Mouse (Mus musculus): ENCODE measurements around the gene Kidins220. TPM values are rescaled to one million over a fixed set of nuclear protein-coding genes. Genes with fewer than 3 reads are reported as not detected.

The Kidins220 gene
- polyA plus RNA-seq, 1 experiment from 2014 or later = 53.8 TPM

GRCm38 (mm10) chr12:25054511-25054910 is 79.8 kb downstream of the Kidins220 start:
- no peak overlapping the region for H3K4me2 ChIP-seq
- H3K27me3 ChIP-seq (ENCODE audit: control insufficient read depth, insufficient read depth, low read length) = no peaks in the 10 kb centered on the region
- no peaks in the 10 kb centered on the region for H3K4me1 ChIP-seq (ENCODE audit: control insufficient read depth, insufficient read depth, low read length)
- no peak overlapping the region for H3K9ac ChIP-seq (ENCODE audit: low read length)
- H3K4me3 ChIP-seq (ENCODE audit: low read depth, low read length) = no peak overlapping the region
- ATAC-seq (ENCODE audit: low FRiP score) (no peak), DNase-seq (ENCODE audit: low spot score, missing footprints) (peak; percentile 56)
- H3K36me3 ChIP-seq (ENCODE audit: control insufficient read depth, insufficient read depth, low read length) = peaks cover 5% of the 10 kb centered on the region
- H3K27ac ChIP-seq (ENCODE audit: low read depth, low read length) = no peak overlapping the region
- H3K9me3 ChIP-seq (ENCODE audit: control insufficient read depth, low read length) = no peaks in the 10 kb centered on the region
- 89% methylated on average over 7 of the region's 7 CpGs for WGBS

GRCm38 (mm10) chr12:25054963-25055362 is 80.2 kb downstream of the Kidins220 start:
- Histone ChIP-seq H3K4me1 (ENCODE audit: control insufficient read depth, insufficient read depth, low read length) (no peaks in the 10 kb centered on the region), H3K9me3 (ENCODE audit: control insufficient read depth, low read length) (no peaks in the 10 kb centered on the region), H3K9ac (ENCODE audit: low read length) (no peak overlapping the region), H3K36me3 (ENCODE audit: control insufficient read depth, insufficient read depth, low read length) (peaks cover 5% of the 10 kb centered on the region), H3K4me2 (no peak overlapping the region), H3K27me3 (ENCODE audit: control insufficient read depth, insufficient read depth, low read length) (no peaks in the 10 kb centered on the region), H3K4me3 (ENCODE audit: low read depth, low read length) (no peak overlapping the region), H3K27ac (ENCODE audit: low read depth, low read length) (no peak overlapping the region)
- DNase-seq (ENCODE audit: low spot score, missing footprints) (no peak), ATAC-seq (ENCODE audit: low FRiP score) (no peak)
- WGBS = 66% methylated on average over 4 of the region's 4 CpGs

GRCm38 (mm10) chr12:25059487-25060200 is 84.9 kb downstream of the Kidins220 start:
- Histone ChIP-seq H3K9ac (ENCODE audit: low read length) (no peak overlapping the region), H3K4me1 (ENCODE audit: control insufficient read depth, insufficient read depth, low read length) (no peaks in the 10 kb centered on the region), H3K9me3 (ENCODE audit: control insufficient read depth, low read length) (no peaks in the 10 kb centered on the region), H3K27me3 (ENCODE audit: control insufficient read depth, insufficient read depth, low read length) (no peaks in the 10 kb centered on the region), H3K4me3 (ENCODE audit: low read depth, low read length) (no peak overlapping the region), H3K4me2 (no peak overlapping the region), H3K36me3 (ENCODE audit: control insufficient read depth, insufficient read depth, low read length) (no peaks in the 10 kb centered on the region; the same call in 1 of the 2 replicates), H3K27ac (ENCODE audit: low read depth, low read length) (no peak overlapping the region)
- WGBS = 86% methylated on average over 9 of the region's 9 CpGs
- DNase-seq (ENCODE audit: low spot score, missing footprints) (peak; percentile 45), ATAC-seq (ENCODE audit: low FRiP score) (no peak)

GRCm38 (mm10) chr12:25060901-25061300 is 86.2 kb downstream of the Kidins220 start:
- DNase-seq (ENCODE audit: low spot score, missing footprints) = no peak
- WGBS = 84% methylated on average over 7 of the region's 7 CpGs
- Histone ChIP-seq H3K9ac (ENCODE audit: low read length) (no peak overlapping the region), H3K36me3 (ENCODE audit: control insufficient read depth, insufficient read depth, low read length) (no peaks in the 10 kb centered on the region), H3K4me1 (ENCODE audit: control insufficient read depth, insufficient read depth, low read length) (no peaks in the 10 kb centered on the region), H3K27me3 (ENCODE audit: control insufficient read depth, insufficient read depth, low read length) (no peaks in the 10 kb centered on the region), H3K4me2 (no peak overlapping the region), H3K9me3 (ENCODE audit: control insufficient read depth, low read length) (no peaks in the 10 kb centered on the region), H3K4me3 (ENCODE audit: low read depth, low read length) (no peak overlapping the region), H3K27ac (ENCODE audit: low read depth, low read length) (no peak overlapping the region)
- no peak for ATAC-seq (ENCODE audit: low FRiP score)

- Histone ChIP-seq H3K27me3 (ENCODE audit: control insufficient read depth, insufficient read depth, low read length) (no peaks in the 10 kb centered on the region), H3K4me2 (no peak overlapping the region), H3K9ac (ENCODE audit: low read length) (no peak overlapping the region), H3K4me3 (ENCODE audit: low read depth, low read length) (no peak overlapping the region), H3K27ac (ENCODE audit: low read depth, low read length) (no peak overlapping the region), H3K9me3 (ENCODE audit: control insufficient read depth, low read length) (no peaks in the 10 kb centered on the region), H3K4me1 (ENCODE audit: control insufficient read depth, insufficient read depth, low read length) (no peaks in the 10 kb centered on the region), H3K36me3 (ENCODE audit: control insufficient read depth, insufficient read depth, low read length) (no peaks in the 10 kb centered on the region)
- WGBS = 88% methylated on average over 6 of the region's 6 CpGs
- no peak for ATAC-seq (ENCODE audit: low FRiP score)
- DNase-seq (ENCODE audit: low spot score, missing footprints) = no peak
Observed at GRCm38 (mm10) chr12:25062264-25062663, 87.5 kb downstream of the Kidins220 start.

- WGBS = 79% methylated on average over 4 of the region's 4 CpGs
- DNase-seq (ENCODE audit: low spot score, missing footprints) (peak; percentile 8), ATAC-seq (ENCODE audit: low FRiP score) (no peak)
- no peaks in the 10 kb centered on the region for H3K36me3 ChIP-seq (ENCODE audit: control insufficient read depth, insufficient read depth, low read length)
- no peak overlapping the region for H3K27ac ChIP-seq (ENCODE audit: low read depth, low read length)
- H3K4me3 ChIP-seq (ENCODE audit: low read depth, low read length) = no peak overlapping the region
- no peaks in the 10 kb centered on the region for H3K27me3 ChIP-seq (ENCODE audit: control insufficient read depth, insufficient read depth, low read length)
- no peak overlapping the region for H3K9ac ChIP-seq (ENCODE audit: low read length)
- H3K9me3 ChIP-seq (ENCODE audit: control insufficient read depth, low read length) = no peaks in the 10 kb centered on the region
- no peak overlapping the region for H3K4me2 ChIP-seq
- no peaks in the 10 kb centered on the region for H3K4me1 ChIP-seq (ENCODE audit: control insufficient read depth, insufficient read depth, low read length)
Observed at GRCm38 (mm10) chr12:25073374-25073773, 98.6 kb downstream of the Kidins220 start.

GRCm38 (mm10) chr12:25074344-25074743 is 99.6 kb downstream of the Kidins220 start:
- Histone ChIP-seq H3K4me3 (ENCODE audit: low read depth, low read length) (no peak overlapping the region), H3K27me3 (ENCODE audit: control insufficient read depth, insufficient read depth, low read length) (no peaks in the 10 kb centered on the region), H3K4me1 (ENCODE audit: control insufficient read depth, insufficient read depth, low read length) (no peaks in the 10 kb centered on the region), H3K9ac (ENCODE audit: low read length) (no peak overlapping the region), H3K27ac (ENCODE audit: low read depth, low read length) (no peak overlapping the region), H3K4me2 (no peak overlapping the region), H3K9me3 (ENCODE audit: control insufficient read depth, low read length) (no peaks in the 10 kb centered on the region), H3K36me3 (ENCODE audit: control insufficient read depth, insufficient read depth, low read length) (no peaks in the 10 kb centered on the region)
- no peak for ATAC-seq (ENCODE audit: low FRiP score)
- DNase-seq (ENCODE audit: low spot score, missing footprints) = peak; percentile 59
- WGBS = 89% methylated on average over 3 of the region's 3 CpGs

GRCm38 (mm10) chr12:25083260-25084178 is 108.8 kb downstream of the Kidins220 start:
- H3K9me3 ChIP-seq (ENCODE audit: control insufficient read depth, low read length) = no peaks in the 10 kb centered on the region
- H3K4me1 ChIP-seq (ENCODE audit: control insufficient read depth, insufficient read depth, low read length) = no peaks in the 10 kb centered on the region
- H3K27me3 ChIP-seq (ENCODE audit: control insufficient read depth, insufficient read depth, low read length) = no peaks in the 10 kb centered on the region
- DNase-seq (ENCODE audit: low spot score, missing footprints) (no peak), ATAC-seq (ENCODE audit: low FRiP score) (no peak)
- no peak overlapping the region for H3K4me3 ChIP-seq (ENCODE audit: low read depth, low read length)
- H3K4me2 ChIP-seq = no peak overlapping the region; the same call in 1 of the 2 replicates
- no peak overlapping the region for H3K27ac ChIP-seq (ENCODE audit: low read depth, low read length)
- no peak overlapping the region for H3K9ac ChIP-seq (ENCODE audit: low read length)
- H3K36me3 ChIP-seq (ENCODE audit: control insufficient read depth, insufficient read depth, low read length) = no peaks in the 10 kb centered on the region
- 38% methylated on average over 26 of the region's 26 CpGs for WGBS

- no peak overlapping the region for H3K9ac ChIP-seq (ENCODE audit: low read length)
- WGBS = 55% methylated on average over 4 of the region's 4 CpGs
- H3K27ac ChIP-seq (ENCODE audit: low read depth, low read length) = no peak overlapping the region
- H3K4me1 ChIP-seq (ENCODE audit: control insufficient read depth, insufficient read depth, low read length) = no peaks in the 10 kb centered on the region
- H3K36me3 ChIP-seq (ENCODE audit: control insufficient read depth, insufficient read depth, low read length) = no peaks in the 10 kb centered on the region
- no peaks in the 10 kb centered on the region for H3K9me3 ChIP-seq (ENCODE audit: control insufficient read depth, low read length)
- no peak overlapping the region for H3K4me3 ChIP-seq (ENCODE audit: low read depth, low read length)
- H3K27me3 ChIP-seq (ENCODE audit: control insufficient read depth, insufficient read depth, low read length) = no peaks in the 10 kb centered on the region
- no peak for ATAC-seq (ENCODE audit: low FRiP score)
- H3K4me2 ChIP-seq = no peak overlapping the region
- DNase-seq (ENCODE audit: low spot score, missing footprints) = no peak
Observed at GRCm38 (mm10) chr12:25086966-25087365, 112.2 kb downstream of the Kidins220 start.

Data from midbrain, embryonic 11.5 days (tissue).